Mouse (Mus musculus): ENCODE data around the gene Trim47.

Trim47 gene

DNA sequence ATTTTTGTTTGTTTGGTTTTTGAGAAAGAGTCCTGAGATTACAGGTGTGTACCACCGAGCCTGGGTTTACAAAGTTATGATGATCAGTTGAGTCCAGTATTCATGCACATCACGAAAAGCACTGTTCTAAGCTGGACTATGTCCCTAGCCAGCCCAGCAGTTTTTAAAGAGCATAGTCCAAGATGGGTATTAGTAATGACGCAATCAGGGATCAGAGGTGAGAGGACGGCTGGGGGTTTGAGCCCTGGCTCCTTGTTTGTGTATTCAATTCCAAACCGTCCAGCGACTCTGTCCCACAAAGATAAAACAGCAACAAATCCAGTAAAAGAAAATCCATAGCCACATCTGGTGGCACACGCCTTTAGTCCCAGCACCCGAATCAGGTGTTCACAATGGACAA is 38.8 kb downstream of the Trim47 start:
- no peak for DNase-seq (ENCODE audit: low spot score in 2 of 2)

DNA sequence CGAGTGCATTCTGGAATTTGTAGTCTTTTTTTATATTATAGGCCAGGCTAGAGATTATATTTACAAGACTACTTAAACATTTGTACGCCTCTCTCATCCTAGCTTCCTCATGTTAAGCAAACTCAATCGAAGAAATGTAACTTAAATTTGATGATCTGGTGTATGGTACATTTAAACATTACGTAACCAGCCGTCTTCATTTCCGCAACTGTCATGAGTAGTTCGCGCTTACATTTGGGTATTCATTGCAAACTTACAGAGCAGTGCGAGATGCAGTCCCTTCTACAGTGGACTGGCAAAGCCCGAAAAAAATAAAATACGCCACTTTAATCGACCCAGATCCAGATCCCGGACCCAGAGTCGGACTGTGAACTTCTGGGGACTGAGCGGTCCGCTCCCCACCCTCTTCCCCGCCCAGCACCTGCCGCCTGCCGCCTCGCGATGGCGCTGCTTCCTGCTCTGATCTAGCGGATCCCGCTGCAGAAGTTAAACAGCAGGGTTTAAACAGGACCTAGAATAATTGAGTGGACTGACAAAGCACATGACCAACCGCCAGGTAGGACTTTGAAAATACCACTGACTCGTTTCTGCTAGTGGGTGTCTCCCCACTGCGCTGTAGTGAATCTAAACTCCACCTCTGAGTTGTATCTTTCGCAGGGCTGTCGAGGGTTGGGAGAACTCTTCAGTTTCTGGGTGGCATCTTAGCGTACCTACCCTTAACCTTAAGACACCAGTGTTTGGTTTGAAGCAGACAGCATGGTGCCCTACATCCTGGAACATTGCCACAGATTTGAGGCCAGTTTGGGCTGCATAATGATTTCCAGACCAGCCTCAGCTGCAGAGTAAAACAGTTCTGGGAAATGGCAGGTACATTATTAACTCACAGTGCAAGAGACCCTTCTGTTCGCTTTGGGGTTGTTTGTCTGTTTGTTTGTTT is 39.5 kb downstream of the Trim47 start:
- DNase-seq (ENCODE audit: low spot score in 2 of 2), result peak; percentile 87 to 90

DNA sequence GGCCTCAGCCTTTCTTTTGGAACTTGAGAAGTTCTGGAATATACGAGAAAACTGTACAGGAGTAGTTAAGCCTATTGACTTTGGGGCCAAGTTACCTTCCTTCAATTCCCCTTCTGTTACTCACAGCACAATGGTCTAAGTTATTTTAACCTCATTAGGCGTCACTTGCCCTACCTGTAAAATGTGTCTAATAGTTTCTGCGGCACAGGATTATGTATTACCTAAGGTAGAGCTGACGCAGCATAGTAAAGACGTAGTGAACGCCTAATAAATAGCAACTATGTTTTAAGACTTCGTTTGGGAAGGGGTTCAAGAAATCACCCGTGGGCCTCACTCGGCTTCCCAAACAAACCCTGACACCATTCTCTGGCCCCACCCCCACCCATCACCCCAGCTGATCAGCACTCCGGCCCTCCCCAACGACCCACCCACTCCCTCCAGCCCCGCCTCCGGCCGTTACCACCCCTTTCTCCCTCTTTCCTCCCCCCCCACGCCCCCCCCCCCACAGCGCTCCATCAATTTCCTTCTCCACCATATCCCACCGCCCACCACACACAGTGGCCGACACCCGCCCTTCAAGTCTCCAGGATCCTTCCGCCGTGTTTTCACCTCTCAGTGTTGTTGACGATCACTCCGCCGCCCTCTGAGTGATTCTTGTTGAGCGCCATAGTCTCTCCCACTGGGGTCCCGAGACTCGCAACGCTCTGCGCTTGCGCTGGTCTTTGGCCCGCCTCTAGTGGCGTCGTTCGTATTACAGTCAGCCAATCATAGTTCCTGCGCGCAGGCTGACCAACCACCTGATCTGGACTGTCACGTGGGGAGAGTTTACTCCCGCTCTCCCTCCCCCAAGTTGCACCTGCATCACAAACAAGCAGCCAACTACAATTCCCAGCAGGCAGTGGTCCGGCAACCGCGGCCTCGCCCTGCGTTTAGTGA is 40.5 kb downstream of the Trim47 start, which contains the start of gene Wbp2:
TSS of gene Wbp2 (minus strand) at position 738 of the 936 bp plus-strand sequence.
- DNase-seq (ENCODE audit: low spot score in 2 of 2), result peak; percentile 99

DNA sequence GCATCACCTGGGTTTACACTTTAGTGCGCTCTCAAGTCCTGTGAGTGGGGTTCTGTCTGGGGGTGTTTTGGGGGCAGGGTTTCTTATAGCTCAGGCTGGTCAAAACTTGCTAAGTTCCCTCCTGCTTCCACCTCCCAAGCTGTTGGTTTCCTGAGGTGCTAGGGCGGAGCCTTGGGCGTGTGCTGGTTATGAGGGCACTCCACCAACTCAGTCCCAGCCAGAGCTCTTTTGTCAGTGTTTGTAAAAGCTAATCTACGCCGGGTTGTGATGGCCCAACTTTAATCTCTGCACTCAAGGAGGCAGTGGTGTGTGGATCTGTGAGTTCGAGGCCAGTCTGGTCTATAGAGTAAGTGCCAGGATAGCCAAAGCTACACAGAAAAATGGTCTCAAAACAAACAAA is 42.8 kb downstream of the Trim47 start:
- DNase-seq (ENCODE audit: low spot score in 2 of 2), result no peak

DNA sequence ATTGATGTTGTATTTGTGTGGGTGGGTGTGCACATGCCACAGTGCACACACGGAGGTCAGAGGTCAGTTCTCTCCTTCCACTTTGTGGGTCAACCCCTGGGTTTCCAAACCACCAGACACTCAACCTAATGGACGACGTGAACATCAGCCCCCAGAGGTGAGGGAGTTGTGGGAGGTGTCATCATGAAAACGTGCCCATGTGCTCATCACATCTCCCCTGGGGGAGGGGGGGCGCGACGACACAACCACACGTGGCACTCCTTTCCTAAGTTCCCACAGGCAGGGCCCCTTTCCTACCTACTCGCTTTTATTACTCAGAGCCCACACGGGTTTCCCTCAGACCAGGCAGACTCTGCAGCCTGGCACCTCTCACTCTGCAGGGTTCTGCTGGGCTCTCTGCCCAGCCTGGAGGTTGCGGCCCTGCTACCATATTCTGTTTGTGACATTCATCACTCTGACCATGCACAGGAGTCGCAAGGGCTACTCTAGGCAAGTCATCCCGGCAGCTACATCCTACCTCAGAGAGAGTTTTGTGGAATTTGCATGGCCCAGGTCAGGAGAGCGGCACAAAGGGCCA is 43.8 kb downstream of the Trim47 start:
- no peak for DNase-seq (ENCODE audit: low spot score in 2 of 2)

DNA sequence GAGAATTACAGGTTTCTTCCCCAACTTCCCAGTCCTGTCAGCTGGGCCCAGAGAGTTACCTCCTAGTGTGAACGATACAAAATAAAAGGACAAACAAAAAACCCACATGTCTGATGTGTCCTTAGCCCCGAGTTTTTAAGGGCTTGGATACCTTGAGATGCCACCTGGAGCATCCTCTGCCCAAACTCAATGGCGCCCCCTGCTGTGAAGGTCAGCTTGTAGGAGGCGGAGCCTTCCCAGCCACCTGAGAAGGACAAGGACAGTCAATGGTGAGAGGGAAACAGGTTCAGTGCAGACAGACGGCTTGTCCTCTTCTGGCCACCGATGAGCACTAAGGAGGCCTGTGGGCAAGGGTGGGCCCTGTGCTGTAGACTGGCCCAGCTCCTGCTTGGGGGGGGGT is 45.9 kb downstream of the Trim47 start:
- DNase-seq (ENCODE audit: low spot score in 2 of 2), result no peak

DNA sequence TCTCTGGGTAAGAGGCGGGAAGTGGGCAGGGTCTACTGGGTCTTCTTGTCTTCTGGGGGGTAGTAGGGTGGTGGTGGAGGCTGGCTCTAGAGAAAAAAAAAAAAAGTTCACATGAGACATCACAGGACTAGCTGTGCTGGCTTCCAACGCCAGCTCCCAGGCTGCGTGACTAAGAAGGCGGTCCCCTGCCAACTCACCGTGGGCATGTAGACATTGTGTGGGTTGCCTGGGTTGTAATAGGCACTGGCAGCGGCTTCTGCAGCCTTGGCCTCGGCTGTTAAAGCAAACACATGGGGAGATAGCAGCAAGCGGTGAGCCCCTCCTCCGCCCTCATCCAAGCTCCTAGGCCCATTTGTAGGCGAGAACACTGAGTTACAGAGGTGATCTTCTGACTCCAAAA is 47.5 kb downstream of the Trim47 start:
- DNase-seq (ENCODE audit: low spot score in 2 of 2), result no peak

DNA sequence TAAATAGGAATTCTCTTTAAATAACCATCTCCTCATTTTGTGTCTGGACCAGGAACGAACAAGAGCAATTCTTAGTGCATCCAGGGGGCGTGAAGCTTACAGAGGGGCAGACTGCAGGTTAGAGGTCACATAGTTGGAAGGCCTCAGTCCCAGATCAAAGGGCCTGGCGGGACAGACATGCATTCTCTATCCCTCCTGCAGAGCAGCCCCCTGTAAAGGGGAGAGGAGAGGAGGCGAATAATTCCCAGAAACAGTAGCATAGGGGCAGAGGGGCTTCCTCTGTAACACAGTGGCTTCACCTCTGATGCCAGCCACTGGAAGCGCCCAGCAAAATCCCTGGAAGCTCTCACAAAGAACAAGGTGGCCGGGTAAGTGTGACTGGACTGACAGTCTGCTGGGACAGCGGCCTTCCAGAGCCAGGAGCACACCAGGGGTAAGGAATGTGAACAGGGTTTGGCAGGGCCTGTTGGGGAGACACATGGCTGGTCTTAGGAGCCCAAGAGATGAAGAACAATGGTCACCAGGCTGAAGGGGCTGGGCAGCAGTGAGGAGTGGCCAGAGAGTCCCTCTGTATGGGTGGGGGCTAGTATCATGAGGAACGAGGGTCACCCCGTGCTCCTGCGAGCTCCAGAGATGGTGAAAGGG is 48.2 kb downstream of the Trim47 start:
- DNase-seq (ENCODE audit: low spot score in 2 of 2), result no peak

DNA sequence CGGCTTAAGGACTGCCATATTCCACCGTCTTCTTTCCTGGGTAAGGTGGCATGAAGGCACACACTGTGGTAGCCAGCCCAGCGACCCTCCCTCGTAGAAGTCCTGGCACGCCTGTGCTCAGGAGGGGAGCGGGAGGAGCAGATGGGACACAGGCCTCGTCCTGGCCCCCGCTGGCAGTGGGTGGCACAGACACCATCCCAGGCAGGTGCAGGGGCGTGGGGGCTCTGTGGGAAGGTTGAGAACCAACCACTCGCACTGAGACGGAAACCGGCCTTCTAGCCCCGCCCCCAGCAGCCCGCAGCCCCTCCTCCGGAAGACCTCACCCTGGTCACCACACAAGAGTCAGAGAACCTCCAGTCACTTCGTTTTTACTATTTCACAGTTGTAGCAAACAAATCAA is 48.8 kb downstream of the Trim47 start:
- DNase-seq (ENCODE audit: low spot score in 2 of 2), result no peak

DNA sequence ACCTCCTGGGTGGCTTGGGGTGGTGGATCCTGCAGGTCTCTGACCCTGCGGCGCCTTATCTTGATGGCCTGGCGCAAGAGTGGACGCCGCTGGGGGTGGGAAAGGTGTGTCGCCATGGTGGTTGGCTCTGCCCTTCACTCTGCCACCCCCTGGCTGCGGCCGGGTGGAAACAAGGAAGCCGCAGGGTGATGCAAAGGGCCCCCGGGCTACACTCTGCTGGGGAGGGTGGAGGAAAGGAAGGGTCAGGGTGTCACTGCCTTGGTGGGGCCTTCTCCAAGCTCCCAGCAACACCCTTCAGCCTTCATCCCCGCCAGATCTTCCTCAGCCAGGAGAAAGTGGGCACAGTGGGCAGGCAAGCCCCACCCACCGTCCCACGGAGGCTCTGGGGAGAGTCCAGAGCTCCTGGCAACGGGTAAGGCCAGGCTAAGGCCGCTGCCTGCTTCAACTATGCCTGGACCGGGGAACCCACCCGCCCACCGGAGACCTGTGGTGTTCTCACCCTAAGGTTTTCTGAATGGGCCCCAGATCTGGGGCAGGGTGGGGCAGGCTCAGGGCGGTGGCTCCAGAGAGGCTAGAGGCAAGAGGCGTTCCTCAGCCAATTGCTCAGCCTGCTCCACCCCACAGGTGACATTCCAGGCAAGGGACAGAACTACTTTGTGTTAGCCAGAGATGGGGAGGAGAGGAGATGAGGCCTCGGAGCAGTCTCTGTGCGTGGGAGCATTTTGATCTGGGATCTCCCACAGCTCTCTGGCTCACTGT is 49.4 kb downstream of the Trim47 start, which contains the start of gene Unc13d:
TSS of gene Unc13d (minus strand) at position 516 of the 759 bp plus-strand sequence.
- DNase-seq (ENCODE audit: low spot score in 2 of 2), result no peak

DNA sequence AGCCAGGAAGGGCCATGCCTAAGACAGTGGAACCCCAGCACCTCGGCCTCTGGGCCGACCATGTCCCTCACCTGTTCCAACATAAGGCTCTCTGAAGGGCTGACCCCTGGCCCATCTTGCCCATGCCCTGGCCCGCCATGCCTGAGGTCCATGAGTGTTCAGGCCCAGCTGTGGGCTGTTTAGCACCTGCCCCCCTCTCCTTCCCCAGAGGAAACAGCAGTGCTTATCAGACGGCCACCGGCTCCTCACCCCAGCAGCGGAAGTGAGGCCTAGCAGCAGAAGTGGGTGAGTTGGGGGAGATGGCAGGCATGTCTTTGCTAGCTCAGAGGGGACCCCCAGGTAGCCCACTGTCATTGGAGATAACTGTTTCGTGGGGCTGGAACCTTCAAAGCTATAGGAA is 50.2 kb downstream of the Trim47 start:
- no peak for DNase-seq (ENCODE audit: low spot score in 2 of 2)

DNA sequence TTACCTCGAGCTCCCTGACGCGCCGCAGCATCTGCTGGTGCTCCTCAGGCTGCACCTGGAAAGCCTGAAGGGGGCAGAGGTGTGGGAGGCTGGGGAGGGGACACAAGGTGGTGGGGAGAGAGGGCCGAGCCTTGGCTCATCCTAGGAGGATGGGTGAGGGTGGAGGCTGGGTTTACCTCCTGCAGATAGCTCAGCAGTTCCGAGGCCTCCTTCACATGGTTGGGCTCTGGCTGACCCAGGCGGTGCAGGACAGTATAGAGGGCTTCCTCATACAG is 50.8 kb downstream of the Trim47 start:
- no peak for DNase-seq (ENCODE audit: low spot score in 2 of 2)

DNA sequence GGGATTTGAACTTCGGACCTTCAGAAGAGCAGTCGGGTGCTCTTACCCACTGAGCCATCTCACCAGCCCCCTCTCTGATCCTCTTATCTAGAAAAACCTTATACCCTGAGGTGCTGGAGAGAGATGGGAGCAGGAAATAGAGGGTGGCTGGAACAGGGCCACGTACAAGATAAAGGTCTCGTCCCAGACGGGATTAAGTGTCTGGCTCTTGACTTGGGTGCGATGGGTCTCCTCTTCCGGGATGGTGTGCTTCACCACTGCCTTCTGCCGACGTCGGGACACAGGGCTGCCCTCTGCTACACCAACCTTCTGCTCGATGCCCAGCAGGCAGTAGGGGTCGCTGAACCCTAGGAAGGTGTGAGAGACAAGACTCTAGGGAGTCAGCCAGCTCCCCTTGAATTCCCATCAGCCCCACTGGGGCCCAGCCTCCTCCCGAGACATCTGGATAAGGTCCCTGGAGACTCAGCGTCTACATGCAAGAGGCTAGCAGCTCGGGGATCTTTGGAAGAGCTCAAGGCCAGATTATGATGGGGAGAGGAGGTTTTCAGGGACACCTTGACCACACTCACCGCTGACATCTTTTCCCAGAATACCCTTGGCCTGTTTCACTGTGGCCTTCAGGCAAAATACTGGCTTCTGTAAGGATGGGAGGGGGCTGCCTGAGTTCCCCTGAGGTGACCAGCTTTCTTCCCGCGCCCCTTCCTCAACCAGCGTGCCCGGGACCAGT is 51.3 kb downstream of the Trim47 start:
- DNase-seq (ENCODE audit: low spot score in 2 of 2), result no peak

DNA sequence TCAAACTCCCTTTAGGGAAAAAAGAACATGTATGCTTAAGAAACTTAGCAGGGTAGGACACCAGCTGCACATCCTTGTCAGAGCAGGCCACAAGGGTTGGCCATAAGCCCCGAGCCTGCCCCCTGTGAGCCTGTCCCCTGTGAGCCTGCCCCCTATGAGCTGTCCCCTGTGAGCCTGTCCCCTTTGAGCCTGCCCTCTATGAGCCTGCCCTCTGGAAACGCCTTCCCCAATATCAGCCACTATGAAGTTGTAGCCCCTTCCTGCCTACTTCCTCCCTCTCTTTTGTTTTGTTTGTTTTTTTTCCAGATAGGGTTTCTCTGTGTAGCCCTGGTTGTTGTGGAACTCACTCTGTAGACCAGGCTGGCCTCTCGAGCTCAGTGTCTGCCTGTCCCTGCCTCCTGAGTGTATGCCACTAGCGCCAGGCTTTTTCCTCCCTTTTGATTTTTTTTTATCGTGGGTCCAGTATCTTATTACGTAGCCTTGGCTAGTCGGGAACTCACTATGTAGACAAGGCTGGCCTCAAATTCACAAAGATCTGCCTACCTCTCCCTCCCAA is 52.5 kb downstream of the Trim47 start:
- no peak for DNase-seq (ENCODE audit: low spot score in 2 of 2)

DNA sequence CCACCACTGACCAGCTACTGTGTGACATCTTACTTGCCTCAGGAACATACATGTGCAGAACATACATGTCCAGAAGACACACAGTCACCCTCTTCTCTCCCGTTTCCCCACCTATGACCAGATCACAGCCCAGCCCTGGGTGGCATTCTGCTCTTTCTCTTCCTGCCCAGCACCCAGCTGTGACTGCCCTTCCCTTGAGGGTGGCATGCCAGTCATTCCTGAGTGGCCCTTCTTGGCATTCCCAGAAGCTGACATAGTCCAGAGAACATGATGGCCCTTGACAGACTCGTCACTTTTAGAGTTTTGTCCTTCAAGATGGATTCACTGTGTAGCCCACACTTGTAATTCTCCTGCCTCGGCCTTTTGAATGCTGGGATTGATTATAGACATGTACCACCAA is 54.4 kb downstream of the Trim47 start:
- DNase-seq (ENCODE audit: low spot score in 2 of 2), result no peak

DNA sequence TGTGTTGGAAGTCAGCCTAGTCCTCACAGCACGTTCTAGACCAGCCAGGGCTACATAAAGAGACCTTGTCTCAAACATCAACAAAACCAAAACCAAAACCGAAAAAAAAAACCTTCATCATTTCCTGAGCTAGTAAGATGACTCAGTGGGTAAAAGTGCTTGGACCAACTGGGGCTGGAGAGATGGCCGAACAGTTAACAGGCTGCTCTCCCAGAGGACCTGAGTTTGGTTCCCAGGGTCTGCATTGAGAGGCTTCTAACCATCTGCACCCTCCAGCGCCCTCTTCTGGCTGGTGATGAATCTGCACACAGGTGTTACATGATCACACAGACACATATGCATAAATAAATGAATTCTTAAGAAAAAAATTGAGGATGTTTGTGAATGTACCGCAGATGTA is 55.5 kb downstream of the Trim47 start:
- no peak for DNase-seq (ENCODE audit: low spot score in 2 of 2)

DNA sequence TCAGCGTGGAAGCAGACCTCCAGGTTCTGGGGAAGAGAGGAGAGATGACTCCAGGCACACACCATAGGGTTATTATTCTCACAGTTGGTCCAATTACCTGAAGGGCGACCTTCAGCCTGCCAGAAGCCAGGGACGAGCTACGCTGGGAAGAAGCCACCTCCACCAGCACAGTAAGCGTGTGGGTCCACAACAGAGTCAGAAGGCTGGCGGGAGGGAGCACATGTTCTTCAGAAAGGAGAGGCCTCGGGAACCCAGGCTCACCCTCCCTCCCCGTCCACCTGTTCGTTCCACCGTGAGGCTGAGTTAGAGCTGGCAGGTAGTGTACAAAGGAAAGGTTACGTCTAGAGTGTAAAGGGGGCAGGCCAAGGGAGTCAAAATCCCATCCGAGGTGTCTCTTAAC is 61.7 kb downstream of the Trim47 start:
- DNase-seq (ENCODE audit: low spot score in 2 of 2), result no peak

DNA sequence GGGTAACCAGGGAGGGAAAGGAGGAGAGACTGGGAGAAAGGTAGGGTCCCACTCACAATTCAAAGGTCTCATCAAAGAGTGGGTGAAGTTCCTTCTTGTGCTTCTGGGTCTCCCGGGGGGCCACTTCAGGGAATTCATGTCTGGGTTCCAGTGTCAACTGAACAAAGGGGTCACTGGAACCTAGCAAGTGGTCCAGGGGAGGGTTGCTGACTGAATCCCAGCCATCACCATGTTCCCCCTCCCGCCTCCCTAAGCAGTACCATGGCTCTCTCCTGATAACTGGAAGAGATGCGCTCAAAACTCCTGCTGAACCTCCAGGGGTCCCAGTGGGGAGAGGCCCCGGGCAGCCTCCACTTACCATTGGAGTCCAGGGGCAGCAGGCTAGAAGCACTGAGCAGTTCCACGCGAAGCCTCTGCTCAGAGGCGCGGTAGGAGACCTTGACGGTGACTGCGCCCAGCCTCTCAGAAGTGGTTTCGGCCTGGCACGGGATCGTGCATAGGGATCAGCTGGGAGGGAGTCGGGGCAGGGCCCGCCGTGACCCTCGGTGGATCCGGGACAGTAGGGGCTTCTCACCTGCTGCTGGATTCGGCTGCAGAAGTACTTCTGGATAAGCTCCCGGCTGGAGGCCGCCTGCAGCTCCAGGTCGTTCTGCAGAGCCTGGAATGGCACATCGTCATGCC is 62.7 kb downstream of the Trim47 start:
- DNase-seq (ENCODE audit: low spot score in 2 of 2), result no peak

DNA sequence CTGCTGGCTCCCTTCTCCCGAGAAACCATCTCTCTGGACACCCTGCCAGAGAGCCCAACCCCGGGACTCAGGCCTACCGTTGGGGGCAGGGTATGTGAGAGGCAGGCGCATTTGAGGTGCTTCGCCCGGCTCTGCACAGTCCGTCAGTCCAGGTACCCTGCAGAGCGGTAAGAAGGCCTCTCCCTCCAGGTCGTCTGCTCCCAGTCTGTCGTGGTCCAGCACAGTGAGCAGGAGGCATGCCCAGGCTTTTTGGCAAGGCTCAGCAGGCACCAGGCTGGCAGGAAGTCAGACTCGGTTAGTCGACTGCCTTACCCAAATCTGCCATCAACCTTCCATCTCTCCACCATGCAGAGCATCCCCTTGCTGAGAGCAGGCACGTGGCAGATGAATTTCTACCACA is 63.4 kb downstream of the Trim47 start:
- DNase-seq (ENCODE audit: low spot score in 2 of 2), result no peak

DNA sequence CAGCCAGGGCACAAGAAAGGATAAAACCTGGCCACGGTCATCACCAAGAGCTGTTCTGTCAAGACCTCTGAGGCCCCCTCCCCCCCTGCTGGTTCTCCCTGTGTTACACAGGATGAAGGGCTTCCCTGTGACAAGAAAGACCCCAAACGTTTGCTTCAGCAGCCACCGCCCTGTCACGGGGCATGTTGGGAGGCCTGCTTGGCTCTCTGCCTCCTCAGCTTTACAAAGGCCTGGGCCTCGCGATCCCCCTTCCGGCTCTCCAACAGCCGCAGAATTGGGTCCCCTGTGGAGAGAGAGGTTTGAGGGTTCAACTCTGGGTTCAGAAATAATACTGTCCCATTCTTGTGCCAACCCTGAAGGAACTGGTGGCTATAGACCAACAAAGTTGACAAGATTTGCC is 64.5 kb downstream of the Trim47 start:
- DNase-seq (ENCODE audit: low spot score in 2 of 2), result no peak
